9 mouse cellular contexts compared by ENCODE assay signal in genomic region chr16:86694497-86694896, GRCm38 (mm10).
DNase-seq lines count a peak whose midpoint lies in the region; ATAC-seq and TF ChIP-seq lines count a peak whose summit lies in the region.
"Had no signal": no experiment of that assay in that cellular context is flagged by ENCODE, and none has a peak within 500 bp of the region (broad histone marks: within the 10 kb centered on the region; RNA-seq: fewer than 3 reads in every experiment).

No protein-coding gene starts in this region.

- no peak for TF ChIP-seq POLR2A in limb, embryonic 14.5 days (IDR thresholded peaks at IDR 0.05; ENCODE audit: borderline replicate concordance, extremely low read depth, insufficient read depth, insufficient read length)

- no peaks in the 10 kb centered on the region for H3K36me3 ChIP-seq in intestine, postnatal 0 days (ENCODE audit: control insufficient read depth, insufficient read depth)
- H3K36me3 ChIP-seq in limb, embryonic 14.5 days (ENCODE audit: control insufficient read depth, insufficient read depth, low read length) = no peaks in the 10 kb centered on the region
- no peaks in the 10 kb centered on the region for H3K36me3 ChIP-seq in stomach, postnatal 0 days (ENCODE audit: control insufficient read depth, insufficient read depth, low read length)
- H3K36me3 ChIP-seq: limb, embryonic 13.5 days had no signal

- no peak for TF ChIP-seq CTCF in intestine, postnatal 0 days (IDR thresholded peaks at IDR 0.05; ENCODE audit: low read depth)
- TF ChIP-seq CTCF in stomach, postnatal 0 days (IDR thresholded peaks at IDR 0.05; ENCODE audit: low read depth) = no peak

- no peak overlapping the region for H3K4me2 ChIP-seq in intestine, postnatal 0 days (replicated peaks; ENCODE audit: low read depth)
- H3K4me2 ChIP-seq in limb, embryonic 14.5 days (replicated peaks; ENCODE audit: low read depth, low read length, severe bottlenecking) = no peak overlapping the region
- no peak overlapping the region for H3K4me2 ChIP-seq in stomach, postnatal 0 days (replicated peaks; ENCODE audit: low read depth)
- H3K4me2 ChIP-seq: limb, embryonic 13.5 days had no signal

- peak; percentile 99 for ATAC-seq in cerebellum, adult (ENCODE audit: insufficient number of reproducible peaks, low FRiP score, low TSS enrichment)
- ATAC-seq in intestine, postnatal 0 days = 0 out of 2 replicates have a peak, but pooled peaks have one; percentile 28
- ATAC-seq in limb, embryonic 14.5 days (ENCODE audit: low FRiP score, low read depth) = no peak
- ATAC-seq in stomach, postnatal 0 days (ENCODE audit: low FRiP score, low TSS enrichment) = peak; percentile 70; the same call in 1 of the 2 replicates

- no peak overlapping the region for H3K4me3 ChIP-seq in intestine, postnatal 0 days (ENCODE audit: low read depth, low read length)
- H3K4me3 ChIP-seq in limb, embryonic 14.5 days (replicated peaks; ENCODE audit: low read length) = no peak overlapping the region
- no peak overlapping the region for H3K4me3 ChIP-seq in stomach, postnatal 0 days (ENCODE audit: low read depth, low read length)
- H3K4me3 ChIP-seq: limb, embryonic 13.5 days had no signal

- H3K4me1 ChIP-seq in intestine, postnatal 0 days (replicated peaks; ENCODE audit: control insufficient read depth, insufficient read depth, low read length) = no peaks in the 10 kb centered on the region
- H3K4me1 ChIP-seq in limb, embryonic 14.5 days (ENCODE audit: control insufficient read depth, insufficient read depth, low read length) = no peaks in the 10 kb centered on the region; the same call in 1 of the 2 replicates
- H3K4me1 ChIP-seq in stomach, postnatal 0 days (replicated peaks; ENCODE audit: control insufficient read depth, insufficient read depth) = no peaks in the 10 kb centered on the region
- H3K4me1 ChIP-seq: limb, embryonic 13.5 days had no signal

- H3K9ac ChIP-seq in intestine, postnatal 0 days (ENCODE audit: low read depth, low read length) = no peak overlapping the region
- no peak overlapping the region for H3K9ac ChIP-seq in limb, embryonic 14.5 days (ENCODE audit: low read depth, low read length, severe bottlenecking)
- no peak overlapping the region for H3K9ac ChIP-seq in stomach, postnatal 0 days (ENCODE audit: low read length)
- H3K9ac ChIP-seq: limb, embryonic 13.5 days had no signal

- WGBS in intestine, postnatal 0 days = 46% methylated on average over 3 of the region's 3 CpGs
- 13% methylated on average over 3 of the region's 3 CpGs for WGBS in limb, embryonic 14.5 days
- 24% methylated on average over 3 of the region's 3 CpGs for WGBS in stomach, postnatal 0 days

- no peaks in the 10 kb centered on the region for H3K27me3 ChIP-seq in intestine, postnatal 0 days (replicated peaks; ENCODE audit: control insufficient read depth, insufficient read depth, low read length)
- no peaks in the 10 kb centered on the region for H3K27me3 ChIP-seq in limb, embryonic 14.5 days (ENCODE audit: control insufficient read depth, insufficient read depth, low read length)
- H3K27me3 ChIP-seq in stomach, postnatal 0 days (ENCODE audit: control insufficient read depth, insufficient read depth, low read length) = no peaks in the 10 kb centered on the region
- H3K27me3 ChIP-seq: limb, embryonic 13.5 days had no signal

- peak; percentile 73 for DNase-seq in Muller cell, postnatal 12 days (ENCODE audit: inconsistent ontology term)
- DNase-seq in gastrocnemius, postnatal 10 days = peak; percentile 5
- DNase-seq in limb, embryonic 14.5 days (ENCODE audit: low spot score) = peak; percentile 78
- DNase-seq in stomach, postnatal 0 days (ENCODE audit: low spot score) = peak; percentile 14
- no peak for DNase-seq in spleen, postnatal 4 days (ENCODE audit: low spot score in 2 of 2)
- no peak for DNase-seq in spleen, postnatal 10 days (ENCODE audit: low spot score in 2 of 2)

- no peaks in the 10 kb centered on the region for H3K9me3 ChIP-seq in intestine, postnatal 0 days (ENCODE audit: control insufficient read depth)
- no peaks in the 10 kb centered on the region for H3K9me3 ChIP-seq in limb, embryonic 14.5 days (ENCODE audit: control insufficient read depth, low read length)
- no peaks in the 10 kb centered on the region for H3K9me3 ChIP-seq in stomach, postnatal 0 days (ENCODE audit: control insufficient read depth, low read length)
- H3K9me3 ChIP-seq: limb, embryonic 13.5 days had no signal

- TF ChIP-seq EP300 in stomach, postnatal 0 days (optimal IDR thresholded peaks at IDR 0.05) = no peak

- H3K27ac ChIP-seq in intestine, postnatal 0 days (ENCODE audit: low read depth, low read length) = no peak overlapping the region
- H3K27ac ChIP-seq in limb, embryonic 14.5 days (replicated peaks; ENCODE audit: low read depth, low read length) = no peak overlapping the region
- H3K27ac ChIP-seq in stomach, postnatal 0 days (replicated peaks) = no peak overlapping the region
- H3K27ac ChIP-seq: limb, embryonic 13.5 days had no signal

Comparison
In these comparisons a context has a peak if more than half of its experiments do, and no peak if none do; other contexts are left out.
1. DNase-seq: peak in Muller cell, postnatal 12 days (single experiment), gastrocnemius, postnatal 10 days (single experiment), limb, embryonic 14.5 days (single experiment) and stomach, postnatal 0 days (single experiment); none in spleen, postnatal 4 days (0 of 2) and spleen, postnatal 10 days (0 of 2).